Mouse (Mus musculus): Measurements from ENCODE around the gene Elmo1.

Elmo1 gene

GRCm38 (mm10) chr13:20121385-20122043 is 31.1 kb downstream of the Elmo1 start:
- no peak for DNase-seq (ENCODE audit: low spot score)

GRCm38 (mm10) chr13:20123975-20124374 is 33.6 kb downstream of the Elmo1 start:
- no peak for DNase-seq (ENCODE audit: low spot score)

- no peak for DNase-seq (ENCODE audit: low spot score)
Observed at GRCm38 (mm10) chr13:20124965-20125364, 34.6 kb downstream of the Elmo1 start.

- DNase-seq (ENCODE audit: low spot score), result no peak
Observed at GRCm38 (mm10) chr13:20125845-20126244, 35.4 kb downstream of the Elmo1 start.

- no peak for DNase-seq (ENCODE audit: low spot score)
Observed at GRCm38 (mm10) chr13:20127553-20127952, 37.2 kb downstream of the Elmo1 start.

- no peak for DNase-seq (ENCODE audit: low spot score)
Observed at GRCm38 (mm10) chr13:20128097-20128496, 37.7 kb downstream of the Elmo1 start.

GRCm38 (mm10) chr13:20130731-20131130 is 40.3 kb downstream of the Elmo1 start:
- no peak for DNase-seq (ENCODE audit: low spot score)

GRCm38 (mm10) chr13:20131322-20131997 is 41.1 kb downstream of the Elmo1 start:
- no peak for DNase-seq (ENCODE audit: low spot score)

GRCm38 (mm10) chr13:20131998-20132371 is 41.6 kb downstream of the Elmo1 start:
- no peak for DNase-seq (ENCODE audit: low spot score)

GRCm38 (mm10) chr13:20133602-20134394 is 43.4 kb downstream of the Elmo1 start:
- no peak for DNase-seq (ENCODE audit: low spot score)

- no peak for DNase-seq (ENCODE audit: low spot score)
Observed at GRCm38 (mm10) chr13:20134395-20135225, 44.2 kb downstream of the Elmo1 start.

- DNase-seq (ENCODE audit: low spot score), result no peak
Observed at GRCm38 (mm10) chr13:20136753-20137152, 46.4 kb downstream of the Elmo1 start.

- no peak for DNase-seq (ENCODE audit: low spot score)
Observed at GRCm38 (mm10) chr13:20138466-20138865, 48.1 kb downstream of the Elmo1 start.

GRCm38 (mm10) chr13:20139060-20139459 is 48.7 kb downstream of the Elmo1 start:
- DNase-seq (ENCODE audit: low spot score), result no peak

- no peak for DNase-seq (ENCODE audit: low spot score)
Observed at GRCm38 (mm10) chr13:20139825-20140665, 49.6 kb downstream of the Elmo1 start.

- DNase-seq (ENCODE audit: low spot score), result no peak
Observed at GRCm38 (mm10) chr13:20142637-20143036, 52.2 kb downstream of the Elmo1 start.

- DNase-seq (ENCODE audit: low spot score), result no peak
Observed at GRCm38 (mm10) chr13:20146848-20147247, 56.5 kb downstream of the Elmo1 start.

GRCm38 (mm10) chr13:20147736-20148135 is 57.3 kb downstream of the Elmo1 start:
- no peak for DNase-seq (ENCODE audit: low spot score)

- DNase-seq (ENCODE audit: low spot score), result no peak
Observed at GRCm38 (mm10) chr13:20150130-20150835, 59.9 kb downstream of the Elmo1 start.

GRCm38 (mm10) chr13:20151302-20151978 is 61.0 kb downstream of the Elmo1 start:
- DNase-seq (ENCODE audit: low spot score), result no peak
